ENCODE assay signal across 12 mouse cellular contexts in genomic region chr14:32465889-32466288, GRCm38 (mm10). TPM values are rescaled to one million over a fixed set of nuclear protein-coding genes. Genes with fewer than 3 reads are reported as not detected.
DNase-seq lines count a peak whose midpoint lies in the region; ATAC-seq and TF ChIP-seq lines count a peak whose summit lies in the region.
"Had no signal": no experiment of that assay in that cellular context is flagged by ENCODE, and none has a peak within 500 bp of the region (broad histone marks: within the 10 kb centered on the region; RNA-seq: fewer than 3 reads in every experiment).

Gene Chat, minus strand, starts transcription at chr14:32465989.

- DNase-seq in heart, adult 11 months = peak; percentile 64
- DNase-seq in heart, adult 2 months = no peak
- no peak for DNase-seq in neural tube, embryonic 11.5 days (ENCODE audit: low spot score)
- no peak for DNase-seq in neural tube, embryonic 10.5 days (ENCODE audit: extremely low spot score, low spot score)
- no peak for DNase-seq in ovary, postnatal 10 days (ENCODE audit: low spot score)
- no peak for DNase-seq in cerebellum, postnatal 36 days
- no peak for DNase-seq in layer of hippocampus, adult 9-11 months
- DNase-seq: kidney, adult 18-20 months; lung, postnatal 14 days; thymus, postnatal 14 days had no signal

- ATAC-seq in neural tube, embryonic 11.5 days (ENCODE audit: insufficient read depth, low FRiP score, low TSS enrichment) = no peak
- ATAC-seq in limb, embryonic 15.5 days (ENCODE audit: insufficient number of reproducible peaks, low FRiP score, low TSS enrichment, low read depth) = no peak

- H3K79me2 ChIP-seq in heart, adult 2 months (replicated peaks; ENCODE audit: control insufficient read depth, insufficient read depth, low read length) = no peaks in the 10 kb centered on the region

- TF ChIP-seq POLR2A in heart, adult 2 months (IDR thresholded peaks at IDR 0.05; ENCODE audit: insufficient read depth, low read depth, low read length) = no peak

- no peak within 1 kb of the TSS for H3K27ac ChIP-seq in heart, adult 2 months
- 0 out of 2 replicates have a peak within 1 kb of the TSS, but pooled peaks have one; percentile 20 for H3K27ac ChIP-seq in neural tube, embryonic 11.5 days (ENCODE audit: low read depth, low read length)
- H3K27ac ChIP-seq in limb, embryonic 15.5 days = no peak within 1 kb of the TSS

- no peak for TF ChIP-seq EP300 in heart, adult 2 months (IDR thresholded peaks at IDR 0.05; ENCODE audit: insufficient read depth, low read depth, low read length)

- no peak for TF ChIP-seq CTCF in heart, adult 2 months (IDR thresholded peaks at IDR 0.05)

- no peak within 1 kb of the TSS for H3K4me3 ChIP-seq in heart, adult 2 months
- H3K4me3 ChIP-seq in neural tube, embryonic 11.5 days (ENCODE audit: low read depth, low read length) = peak within 1 kb of the TSS; percentile 35
- H3K4me3 ChIP-seq in limb, embryonic 15.5 days = peak within 1 kb of the TSS; percentile 36
- H3K4me3 ChIP-seq: erythroblast, embryonic 14.5 days had no signal

- no peaks in the 10 kb centered on the region for H3K4me1 ChIP-seq in heart, adult 2 months (ENCODE audit: control insufficient read depth, insufficient read depth, low read length)
- H3K4me1 ChIP-seq in neural tube, embryonic 11.5 days (ENCODE audit: control insufficient read depth, insufficient read depth, low read length) = peaks cover 11% of the 10 kb centered on the region
- H3K4me1 ChIP-seq in limb, embryonic 15.5 days = peaks cover 33% of the 10 kb centered on the region

- WGBS in heart, adult 2 months = 16% methylated on average over 13 of the region's 13 CpGs
- WGBS in neural tube, embryonic 11.5 days = 14% methylated on average over 13 of the region's 13 CpGs
- WGBS in limb, embryonic 15.5 days = 15% methylated on average over 13 of the region's 13 CpGs

- H3K9ac ChIP-seq in heart, adult 2 months (ENCODE audit: low read depth, low read length) = no peak within 1 kb of the TSS
- H3K9ac ChIP-seq in neural tube, embryonic 11.5 days (ENCODE audit: low read length) = peak within 1 kb of the TSS; percentile 20
- no peak within 1 kb of the TSS for H3K9ac ChIP-seq in limb, embryonic 15.5 days

- no peaks in the 10 kb centered on the region for H3K36me3 ChIP-seq in heart, adult 2 months (ENCODE audit: control insufficient read depth, insufficient read depth, low read length)
- H3K36me3 ChIP-seq in neural tube, embryonic 11.5 days (ENCODE audit: control insufficient read depth, insufficient read depth, low read length) = no peaks in the 10 kb centered on the region
- no peaks in the 10 kb centered on the region for H3K36me3 ChIP-seq in limb, embryonic 15.5 days

- H3K9me3 ChIP-seq in neural tube, embryonic 11.5 days (ENCODE audit: control insufficient read depth, low read length) = no peaks in the 10 kb centered on the region
- no peaks in the 10 kb centered on the region for H3K9me3 ChIP-seq in limb, embryonic 15.5 days

- H3K4me2 ChIP-seq in neural tube, embryonic 11.5 days (ENCODE audit: low read depth) = peak within 1 kb of the TSS; percentile 49
- peak within 1 kb of the TSS; percentile 73 for H3K4me2 ChIP-seq in limb, embryonic 15.5 days

- peaks cover 24% of the 10 kb centered on the region for H3K27me3 ChIP-seq in heart, adult 2 months (ENCODE audit: control insufficient read depth, insufficient read depth, low read length)
- peaks cover 66% of the 10 kb centered on the region for H3K27me3 ChIP-seq in neural tube, embryonic 11.5 days (ENCODE audit: control insufficient read depth, insufficient read depth, low read length)
- peaks cover 83% of the 10 kb centered on the region for H3K27me3 ChIP-seq in limb, embryonic 15.5 days

- intact Hi-C loops in heart, adult 2 months (cut with DNase I) = loop anchor here (5.0 kb wide), 1 partner anchor 144 kb away; the partner anchor contains the start of gene Ogdhl

RNA-seq across cellular contexts. Expression of gene Chat, which starts in this region (rescaled TPM):
- not detected for total RNA-seq in heart, adult 2 months (2021)
- polyA plus RNA-seq in heart, adult 2 months (2012; rRNA removed) = 0.20 and 0.23 TPM in 2 replicates
- 2.6 and 4.2 TPM in 2 replicates for polyA plus RNA-seq in neural tube, embryonic 11.5 days (2014; fragmentation: Nextera tagmentation; extraction: Ambion mirVana)
- polyA plus RNA-seq in limb, embryonic 15.5 days (2015; fragmentation: Nextera tagmentation; extraction: Ambion mirVana) = not detected in 2 replicates
- polyA plus RNA-seq: erythroblast, embryonic 14.5 days had no signal
